Mouse (Mus musculus) kidney, embryonic 15.5 days (tissue): ENCODE measurements around the gene Bdnf. TPM values are rescaled to one million over a fixed set of nuclear protein-coding genes. Genes with fewer than 3 reads are reported as not detected.

ENCODE experiments used
- ATAC-seq: fragments of 200-750 bp; cut with Nextera tagmentation; replicated peaks from 2 replicates; pipeline ENCODE4 v1.8.0; 2017; ENCODE audit warnings: moderate TSS enrichment; ENCODE audit not compliant: low FRiP score
- H3K27ac ChIP-seq: fragments of 300-500 bp; sonication (generic); 2 replicates; pipeline ENCODE4 v1.5.1; 2015; ENCODE audit warnings: mild to moderate bottlenecking, inconsistent platforms
- H3K27me3 ChIP-seq: fragments of 300-500 bp; sonication (generic); 2 replicates; pipeline ENCODE4 v1.6.1; 2015; ENCODE audit warnings: inconsistent platforms
- H3K36me3 ChIP-seq: fragments of 300-500 bp; sonication (generic); 2 replicates; pipeline ENCODE4 v1.6.1; 2015; ENCODE audit warnings: inconsistent platforms
- H3K4me1 ChIP-seq: fragments of 300-500 bp; sonication (generic); 2 replicates; pipeline ENCODE4 v1.6.1; 2015; ENCODE audit warnings: inconsistent platforms
- H3K4me2 ChIP-seq: fragments of 300-500 bp; sonication (generic); 2 replicates; pipeline ENCODE4 v1.6.1; 2015; ENCODE audit warnings: moderate library complexity, mild to moderate bottlenecking, inconsistent platforms
- H3K4me3 ChIP-seq: fragments of 300-500 bp; sonication (generic); replicated peaks from 2 replicates; pipeline ENCODE4 v1.5.1; 2015; ENCODE audit warnings: mild to moderate bottlenecking, inconsistent platforms
- H3K9ac ChIP-seq: fragments of 300-500 bp; sonication (generic); 2 replicates; pipeline ENCODE4 v1.6.1; 2015; ENCODE audit warnings: mild to moderate bottlenecking, inconsistent platforms
- H3K9me3 ChIP-seq: fragments of 300-500 bp; sonication (generic); replicated peaks from 2 replicates; pipeline ENCODE4 v1.6.1; 2016; ENCODE audit warnings: inconsistent platforms
- WGBS: fragments of 180-500 bp; shearing (Covaris S2); methylation state at CpG from one replicate; pipeline ENCODE4 v1.1.7; 2015; ENCODE audit warnings: mixed read lengths; 5-methylcytosine and 5-hydroxymethylcytosine counted together
- polyA plus RNA-seq: library from polyadenylated mRNA; unstranded; fragments of >200 nt; fragmentation: Nextera tagmentation; extraction: Ambion mirVana; gene quantifications from 2 replicates; pipeline ENCODE4 v1.2.1, GENCODE M21; 2015

Bdnf gene
- polyA plus RNA-seq, 1 experiment from 2014 or later: 1.1 TPM

DNA sequence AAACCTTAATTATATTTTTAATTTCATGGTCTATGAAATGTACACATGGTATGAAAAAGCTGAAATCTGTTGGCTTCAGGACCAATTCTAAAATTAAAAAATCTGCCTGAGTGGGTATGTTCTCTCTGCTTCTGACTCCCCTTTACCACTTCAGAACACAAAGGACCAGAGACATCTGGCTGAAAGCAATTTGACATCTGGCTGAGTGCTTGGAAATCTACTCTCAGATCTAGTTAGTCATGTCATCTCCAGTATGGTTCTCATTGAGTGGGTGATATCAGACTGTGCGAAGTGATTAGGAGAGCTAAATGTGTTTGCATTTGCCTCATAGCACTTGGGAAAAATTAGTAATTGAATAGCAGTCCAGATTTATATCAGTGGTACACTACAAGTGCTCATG is 36.5 kb downstream of the Bdnf start:
- 86% methylated on average over 1 of the region's 1 CpGs for WGBS
- Histone ChIP-seq H3K4me2 (no peak overlapping the region), H3K9me3 (no peaks in the 10 kb centered on the region)

DNA sequence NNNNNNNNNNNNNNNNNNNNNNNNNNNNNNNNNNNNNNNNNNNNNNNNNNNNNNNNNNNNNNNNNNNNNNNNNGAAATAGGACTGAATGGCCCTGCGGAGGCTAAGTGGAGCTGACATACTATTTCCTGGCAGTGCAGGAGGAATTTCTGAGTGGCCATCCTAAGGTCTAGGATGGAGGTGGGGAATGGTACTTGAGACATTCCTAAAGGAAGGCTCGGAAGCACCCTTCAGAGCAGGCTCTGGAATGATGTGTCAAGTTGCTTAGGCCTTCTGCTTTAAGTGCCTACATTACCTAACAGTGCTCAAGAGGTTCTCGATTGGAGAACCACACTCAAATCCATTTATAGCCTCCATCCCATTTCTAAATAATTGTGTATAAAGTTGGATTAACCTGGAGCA is 50.8 kb downstream of the Bdnf start:
- Histone ChIP-seq H3K36me3 (no peaks in the 10 kb centered on the region), H3K9ac (no peak overlapping the region), H3K27ac (no peak overlapping the region), H3K9me3 (no peaks in the 10 kb centered on the region), H3K4me3 (no peak overlapping the region), H3K4me1 (no peaks in the 10 kb centered on the region), H3K4me2 (no peak overlapping the region), H3K27me3 (no peaks in the 10 kb centered on the region)
- ATAC-seq: no peak
- WGBS: 76% methylated on average over 3 of the region's 3 CpGs

More for the DNA sequence above, 36.5 kb downstream of the Bdnf start:
- H3K9ac ChIP-seq: no peak overlapping the region
- H3K4me1 ChIP-seq: no peaks in the 10 kb centered on the region
- no peaks in the 10 kb centered on the region for H3K36me3 ChIP-seq
- H3K27ac ChIP-seq: no peak overlapping the region
- H3K4me3 ChIP-seq: no peak overlapping the region
- ATAC-seq: no peak
- H3K27me3 ChIP-seq: no peaks in the 10 kb centered on the region

DNA sequence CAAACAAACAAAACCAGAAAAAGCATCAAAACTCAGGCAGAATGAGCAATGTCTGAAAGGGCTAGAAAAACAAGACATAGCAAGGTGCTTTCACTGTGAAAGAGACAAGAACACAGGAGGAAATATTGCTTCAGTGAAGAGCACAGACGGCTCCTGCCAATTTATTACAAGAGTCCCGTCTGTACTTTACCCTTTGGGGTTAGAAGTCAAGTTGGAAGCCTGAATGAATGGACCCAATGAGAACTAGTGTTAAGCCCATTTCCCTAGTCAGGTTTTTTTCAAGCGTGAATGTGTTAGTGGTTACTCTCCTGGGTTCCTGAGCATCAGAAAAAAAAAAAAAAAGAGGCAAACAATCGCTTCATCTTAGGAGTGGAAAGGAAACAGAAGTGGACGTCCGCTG is 51.3 kb downstream of the Bdnf start:
- Histone ChIP-seq H3K9ac (no peak overlapping the region), H3K27me3 (no peaks in the 10 kb centered on the region), H3K4me2 (no peak overlapping the region), H3K9me3 (no peaks in the 10 kb centered on the region), H3K4me3 (no peak overlapping the region), H3K27ac (no peak overlapping the region), H3K4me1 (no peaks in the 10 kb centered on the region), H3K36me3 (no peaks in the 10 kb centered on the region)
- 60% methylated on average over 6 of the region's 6 CpGs for WGBS
- ATAC-seq: no peak

DNA sequence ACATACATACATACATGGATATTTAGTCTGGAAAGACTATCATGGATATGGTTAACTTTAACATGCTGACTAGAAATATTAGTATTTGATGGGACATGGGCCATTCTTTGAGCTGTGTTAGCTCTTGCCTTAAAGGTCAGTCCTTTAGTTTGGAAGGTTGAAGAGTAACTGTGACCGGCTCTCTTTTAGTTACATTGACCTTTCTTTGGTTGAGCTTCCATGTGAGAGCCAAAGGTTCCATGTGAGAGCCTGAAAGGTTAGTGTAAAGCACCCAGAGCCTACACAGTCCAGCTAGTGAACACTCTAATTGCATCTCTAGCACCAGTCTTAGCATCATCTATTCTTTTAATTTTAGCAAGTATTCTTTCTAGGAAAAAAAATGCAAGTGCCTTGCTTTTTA is 54.7 kb downstream of the Bdnf start:
- Histone ChIP-seq H3K4me3 (no peak overlapping the region), H3K36me3 (no peaks in the 10 kb centered on the region), H3K27me3 (no peaks in the 10 kb centered on the region), H3K4me2 (no peak overlapping the region), H3K9ac (no peak overlapping the region), H3K27ac (no peak overlapping the region), H3K4me1 (0 out of 2 replicates have a peak, but pooled peaks cover 4% of the 10 kb centered on the region), H3K9me3 (no peaks in the 10 kb centered on the region)
- 87% methylated on average over 1 of the region's 1 CpGs for WGBS
- no peak for ATAC-seq

DNA sequence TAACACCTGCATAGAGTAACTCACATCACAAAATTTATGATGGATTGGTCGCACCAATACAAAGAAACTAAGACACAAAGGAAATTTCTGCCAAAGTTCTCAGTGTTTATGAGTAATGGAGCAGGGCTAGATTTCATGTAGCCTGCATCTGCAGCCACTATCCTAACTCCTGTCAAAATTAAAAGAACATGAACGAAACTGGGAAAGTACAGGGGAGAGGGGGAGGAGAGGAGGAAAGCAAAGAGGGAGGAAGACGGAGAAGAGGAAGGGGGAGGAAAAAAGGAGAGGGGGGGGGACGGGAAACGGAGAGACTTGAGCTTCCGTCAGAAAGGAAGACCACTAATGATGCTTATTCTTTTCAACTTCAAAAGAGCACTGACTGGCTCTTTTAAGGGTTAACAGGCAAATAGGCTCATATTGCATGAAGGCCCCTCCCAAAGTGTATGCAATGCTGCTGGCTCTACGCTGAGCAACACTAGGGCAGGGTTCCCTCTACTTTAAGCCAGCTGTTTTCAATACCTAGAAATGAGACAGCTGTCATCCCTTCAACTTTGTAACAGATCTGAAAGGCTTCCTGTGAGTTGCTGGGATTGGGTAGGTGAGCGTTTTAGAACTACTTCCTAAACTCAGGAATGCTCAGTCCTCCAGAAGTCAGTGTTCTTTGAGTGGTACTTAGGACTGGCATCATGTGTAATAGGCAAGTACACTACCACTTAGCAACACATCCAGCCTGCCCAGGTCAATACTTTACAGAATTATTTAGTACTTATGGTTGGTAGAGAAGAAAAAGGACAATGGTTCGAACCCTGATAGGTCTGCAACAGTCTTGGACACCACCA is 58.9 kb downstream of the Bdnf start:
- Histone ChIP-seq H3K9ac (no peak overlapping the region), H3K27me3 (no peaks in the 10 kb centered on the region), H3K4me3 (no peak overlapping the region), H3K4me2 (peak overlapping the region; percentile 24), H3K9me3 (no peaks in the 10 kb centered on the region), H3K27ac (no peak overlapping the region), H3K36me3 (no peaks in the 10 kb centered on the region), H3K4me1 (peaks cover 14% of the 10 kb centered on the region; the same call in 1 of the 2 replicates)
- 0 out of 2 replicates have a peak, but pooled peaks have one; percentile 34 for ATAC-seq
- WGBS: 35% methylated on average over 9 of the region's 9 CpGs

DNA sequence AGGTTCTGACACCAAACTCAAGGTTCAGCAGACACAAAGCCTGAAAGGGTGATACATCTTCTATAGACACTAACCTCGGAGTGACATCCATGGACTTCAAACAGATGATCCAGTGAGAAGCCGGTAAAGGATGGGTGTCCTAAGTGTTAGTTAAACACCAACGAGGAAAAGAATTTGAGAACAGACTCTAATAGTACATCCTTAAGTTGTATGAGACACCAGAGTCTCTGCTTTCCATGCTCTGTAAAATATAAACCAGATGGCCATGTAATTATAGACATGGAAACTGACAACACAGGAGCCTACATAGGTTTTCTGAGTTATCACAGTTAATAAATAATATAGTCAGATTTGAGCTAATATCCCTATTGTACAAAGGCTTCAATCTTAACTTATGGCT is 59.7 kb downstream of the Bdnf start:
- H3K9me3 ChIP-seq: no peaks in the 10 kb centered on the region
- peaks cover 14% of the 10 kb centered on the region; the same call in 1 of the 2 replicates for H3K4me1 ChIP-seq
- peak; percentile 60 for ATAC-seq
- no peaks in the 10 kb centered on the region for H3K36me3 ChIP-seq
- H3K27me3 ChIP-seq: no peaks in the 10 kb centered on the region
- H3K9ac ChIP-seq: no peak overlapping the region
- H3K4me3 ChIP-seq: no peak overlapping the region
- H3K4me2 ChIP-seq: no peak overlapping the region
- WGBS: 67% methylated on average over 3 of the region's 3 CpGs
- no peak overlapping the region for H3K27ac ChIP-seq

DNA sequence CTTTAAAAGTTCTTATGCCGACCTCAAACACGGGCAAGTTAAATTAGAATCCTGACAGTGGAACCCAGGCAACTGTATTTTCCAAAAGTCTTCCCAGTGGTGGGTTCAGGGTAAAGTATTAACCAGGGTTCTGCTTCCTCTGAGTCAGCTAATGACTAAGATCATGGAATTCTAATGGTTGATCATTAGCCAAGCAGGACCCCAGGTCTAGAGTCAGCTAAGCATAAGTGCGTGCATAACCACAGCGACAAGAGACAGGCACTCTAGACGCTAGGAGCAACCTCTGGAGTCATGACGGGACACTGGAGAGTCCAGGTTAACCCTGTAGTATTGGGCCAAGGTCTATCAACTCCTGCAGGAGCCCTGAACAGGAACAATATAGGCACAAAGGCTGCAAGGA is 60.2 kb downstream of the Bdnf start:
- ATAC-seq: peak; percentile 93
- Histone ChIP-seq H3K36me3 (no peaks in the 10 kb centered on the region), H3K4me2 (no peak overlapping the region), H3K9ac (no peak overlapping the region), H3K4me1 (peaks cover 14% of the 10 kb centered on the region; the same call in 1 of the 2 replicates), H3K27ac (peak overlapping the region; percentile 64), H3K9me3 (no peaks in the 10 kb centered on the region), H3K4me3 (no peak overlapping the region), H3K27me3 (no peaks in the 10 kb centered on the region)
- WGBS: 61% methylated on average over 6 of the region's 6 CpGs

DNA sequence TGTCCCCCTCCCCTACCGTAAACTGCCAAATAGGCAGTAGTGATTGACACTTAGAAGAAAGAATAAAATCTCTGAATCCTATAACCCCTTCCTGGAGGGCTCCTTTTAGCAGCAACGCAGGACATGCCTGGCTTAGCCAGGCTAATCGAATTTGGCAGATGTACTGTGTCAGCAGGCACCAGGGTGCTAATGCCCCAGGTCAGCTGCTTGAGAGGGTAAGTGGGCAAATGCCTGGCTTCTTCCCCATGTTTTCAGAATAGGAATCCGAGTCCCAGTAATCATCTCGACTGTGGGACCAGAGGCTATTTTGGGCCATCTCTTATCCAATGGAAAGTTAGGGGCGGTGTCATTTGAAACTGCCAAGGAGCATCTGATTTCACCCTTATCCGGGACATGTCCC is 60.8 kb downstream of the Bdnf start:
- Histone ChIP-seq H3K4me2 (no peak overlapping the region), H3K4me1 (peaks cover 14% of the 10 kb centered on the region; the same call in 1 of the 2 replicates), H3K9ac (no peak overlapping the region), H3K27ac (peak overlapping the region; percentile 64; the same call in 1 of the 2 replicates), H3K36me3 (no peaks in the 10 kb centered on the region), H3K9me3 (no peaks in the 10 kb centered on the region), H3K4me3 (no peak overlapping the region), H3K27me3 (no peaks in the 10 kb centered on the region)
- ATAC-seq: no peak
- WGBS: 60% methylated on average over 7 of the region's 7 CpGs

DNA sequence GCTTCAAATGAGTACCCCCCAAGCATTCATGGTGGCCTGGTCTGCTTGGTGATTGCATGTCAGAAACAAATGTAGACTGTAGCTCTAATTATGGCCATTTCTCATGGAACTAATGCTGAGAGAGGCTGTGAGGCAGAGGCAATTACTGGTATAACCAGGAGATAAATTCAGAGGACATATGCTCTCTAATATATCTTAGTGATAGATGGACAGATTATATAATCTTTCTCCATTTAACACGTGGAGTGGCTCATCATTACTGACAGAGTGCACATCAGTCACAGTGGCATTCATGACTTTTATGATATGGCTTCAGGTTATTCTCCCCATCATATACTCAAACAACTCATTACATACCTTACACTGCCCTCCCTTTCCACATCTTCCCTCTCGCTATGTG is 61.8 kb downstream of the Bdnf start:
- Histone ChIP-seq H3K9me3 (no peaks in the 10 kb centered on the region), H3K9ac (no peak overlapping the region), H3K27ac (no peak overlapping the region), H3K36me3 (no peaks in the 10 kb centered on the region), H3K4me2 (no peak overlapping the region), H3K27me3 (no peaks in the 10 kb centered on the region), H3K4me3 (no peak overlapping the region), H3K4me1 (peaks cover 14% of the 10 kb centered on the region; the same call in 1 of the 2 replicates)
- WGBS: 67% methylated on average over 2 of the region's 2 CpGs
- ATAC-seq: no peak

DNA sequence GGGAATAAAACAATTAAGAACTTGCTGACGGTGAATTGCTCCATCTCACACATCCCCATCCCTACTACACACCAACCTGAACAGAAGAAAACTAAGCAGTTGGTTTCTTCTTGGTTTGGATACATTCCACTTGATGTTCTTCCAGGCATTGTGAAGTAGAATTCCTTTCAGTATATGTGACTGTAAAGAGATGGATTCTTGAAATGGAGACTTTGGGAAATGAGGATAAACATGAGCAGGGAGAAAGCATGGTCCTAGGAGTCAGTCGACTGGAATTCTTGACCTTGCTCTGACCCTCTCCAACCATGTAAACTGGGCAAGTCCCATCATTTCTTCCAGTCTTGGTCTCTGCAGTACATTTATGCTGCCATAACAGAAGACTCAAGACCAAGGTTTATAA is 63.8 kb downstream of the Bdnf start:
- Histone ChIP-seq H3K27ac (no peak overlapping the region), H3K4me2 (no peak overlapping the region), H3K27me3 (no peaks in the 10 kb centered on the region), H3K36me3 (no peaks in the 10 kb centered on the region), H3K9ac (no peak overlapping the region), H3K9me3 (no peaks in the 10 kb centered on the region), H3K4me1 (peaks cover 14% of the 10 kb centered on the region; the same call in 1 of the 2 replicates), H3K4me3 (no peak overlapping the region)
- ATAC-seq: no peak
- WGBS: 74% methylated on average over 2 of the region's 2 CpGs

DNA sequence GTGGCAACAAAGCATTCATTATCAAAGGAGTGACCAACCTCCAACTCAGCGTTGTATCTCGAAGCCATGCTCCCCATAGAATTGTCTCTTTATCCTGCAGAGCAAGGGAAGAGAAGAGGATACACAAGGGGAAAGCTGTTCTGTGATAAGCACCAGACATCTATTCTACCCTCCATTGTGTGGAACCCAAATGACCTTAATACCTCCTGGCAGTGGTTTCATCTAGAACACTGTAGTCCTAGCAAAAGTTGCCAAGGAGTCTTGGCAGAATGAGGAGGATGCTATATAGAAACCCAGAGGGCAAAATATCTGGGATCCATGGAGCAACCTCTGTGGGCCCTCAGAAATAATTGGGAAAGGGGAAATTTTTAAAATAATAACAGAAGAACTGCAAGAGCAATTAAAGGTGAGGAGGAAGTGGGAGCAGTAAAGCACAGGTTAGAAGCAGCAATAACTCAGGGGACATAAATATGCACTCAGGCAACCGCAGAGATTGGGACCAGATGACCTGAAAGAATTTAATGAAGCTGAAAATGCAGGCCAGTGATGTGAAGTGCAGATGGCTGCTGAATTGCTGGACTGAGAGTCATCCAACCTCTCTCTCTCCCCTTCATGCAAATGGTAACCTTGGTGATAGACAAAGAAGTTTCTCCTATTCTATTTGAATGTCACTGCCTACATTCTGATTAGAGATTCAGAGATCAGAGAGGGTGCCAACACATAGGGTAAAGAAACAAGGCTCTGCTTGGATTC is 68.9 kb downstream of the Bdnf start:
- ATAC-seq: no peak
- WGBS: 65% methylated on average over 3 of the region's 3 CpGs
- Histone ChIP-seq H3K27me3 (no peaks in the 10 kb centered on the region), H3K4me1 (0 out of 2 replicates have a peak, but pooled peaks cover 6% of the 10 kb centered on the region), H3K36me3 (no peaks in the 10 kb centered on the region), H3K9ac (no peak overlapping the region), H3K4me3 (no peak overlapping the region), H3K9me3 (no peaks in the 10 kb centered on the region), H3K4me2 (no peak overlapping the region), H3K27ac (no peak overlapping the region)

DNA sequence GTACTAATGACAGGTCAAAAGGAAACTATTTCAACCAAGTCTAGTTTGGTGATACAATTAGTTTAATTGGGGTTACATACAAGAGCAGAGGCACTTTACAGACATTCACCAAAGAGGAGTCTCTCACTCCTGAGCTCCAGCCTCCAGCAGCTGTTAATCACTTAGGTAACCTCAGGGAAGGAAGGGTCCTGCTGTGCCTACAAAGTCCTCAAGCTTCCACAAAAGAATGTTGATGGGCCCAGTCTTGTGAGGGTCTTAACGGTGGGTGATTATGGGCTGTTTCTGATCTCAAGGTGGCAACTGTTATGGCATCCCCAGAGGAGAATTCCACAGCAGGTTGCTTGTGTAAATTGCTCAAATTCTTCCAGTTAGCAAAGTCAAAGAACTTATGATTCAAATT is 71.7 kb downstream of the Bdnf start:
- no peak overlapping the region for H3K27ac ChIP-seq
- no peaks in the 10 kb centered on the region for H3K36me3 ChIP-seq
- H3K27me3 ChIP-seq: no peaks in the 10 kb centered on the region
- no peak overlapping the region for H3K4me2 ChIP-seq
- no peak overlapping the region for H3K4me3 ChIP-seq
- no peak overlapping the region for H3K9ac ChIP-seq
- WGBS: 5% methylated on average over 1 of the region's 1 CpGs
- no peak for ATAC-seq
- 0 out of 2 replicates have a peak, but pooled peaks cover 6% of the 10 kb centered on the region for H3K4me1 ChIP-seq
- H3K9me3 ChIP-seq: no peaks in the 10 kb centered on the region
